Mouse (Mus musculus) CH12.LX (cell line): ENCODE measurements at regions not wholly inside any gene's neighbourhood (a gene's known extent, or its start where the extent isn't known, plus 50 kb on each side); places are given as distances from the start of the nearest gene placed in this dataset.

Source experiments
- CTCF ChIP-seq, 2 experiments: IDR thresholded peaks in 1 of 2; conservative IDR thresholded peaks in 1 of 2; 2 replicates each; pipeline ENCODE4 v1.5.1; 2011 to 2012; ENCODE audit warnings: low read depth in 2 of 2, low read length in 2 of 2, improper control_type of control experiment in 1 of 2, inconsistent platforms in 1 of 2, mild to moderate bottlenecking in 1 of 2, moderate library complexity in 1 of 2
- NRF1 ChIP-seq: IDR thresholded peaks from 2 replicates; pipeline ENCODE4 v1.6.1; 2014; ENCODE audit warnings: low read depth, mild to moderate bottlenecking, inconsistent platforms, low read length, improper control_type of control experiment, moderate library complexity
- TBP ChIP-seq: conservative IDR thresholded peaks from 2 replicates; pipeline ENCODE4 v1.6.1; 2011; ENCODE audit warnings: low read depth, low read length, improper control_type of control experiment
- UBTF ChIP-seq: IDR thresholded peaks from 2 replicates; pipeline ENCODE4 v1.6.1; 2012; ENCODE audit warnings: low read depth, mild to moderate bottlenecking, inconsistent platforms, low read length, improper control_type of control experiment, moderate library complexity
- ZC3H11A ChIP-seq: IDR thresholded peaks from 2 replicates; pipeline ENCODE4 v1.6.1; 2012; ENCODE audit warnings: low read depth, mild to moderate bottlenecking, inconsistent platforms, low read length, improper control_type of control experiment

DNA sequence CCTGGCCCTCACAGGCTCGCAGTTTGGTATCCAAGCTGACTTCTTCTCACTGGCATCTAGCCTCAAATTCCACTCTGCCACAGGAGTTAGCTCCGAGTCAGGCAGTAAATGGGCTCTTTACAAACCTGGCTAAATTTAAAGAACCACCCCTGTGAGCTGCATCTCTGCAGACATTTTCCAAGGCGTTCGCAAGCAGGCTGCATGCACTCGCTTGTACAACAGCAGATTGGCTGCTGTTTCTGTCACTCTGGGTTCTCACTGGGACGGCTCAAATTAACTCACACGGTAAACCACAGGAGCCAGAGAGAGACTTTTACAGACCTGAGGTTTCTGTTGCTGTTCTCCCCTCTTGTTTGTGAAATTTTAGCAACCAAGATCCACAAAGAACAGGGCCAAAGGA is 321.3 kb upstream of the Noct start:
- TF ChIP-seq TBP (no peak), ZC3H11A (no peak), NRF1 (no peak), UBTF (no peak), CTCF (conservative IDR thresholded peaks at IDR 0.05 in 1 of 2, IDR thresholded peaks at IDR 0.05 in 1 of 2; ENCODE audit: low read depth in 2 of 2, low read length in 2 of 2) (no peak)
